ENCODE assay signal across 8 mouse cellular contexts in genomic region chr16:30387871-30388460, GRCm38 (mm10). TPM values are rescaled to one million over a fixed set of nuclear protein-coding genes. Genes with fewer than 3 reads are reported as not detected.
DNase-seq lines count a peak whose midpoint lies in the region; ATAC-seq and TF ChIP-seq lines count a peak whose summit lies in the region.

No protein-coding gene starts in this region.

- no peak for TF ChIP-seq RAD21 in MEL (IDR thresholded peaks at IDR 0.05; ENCODE audit: low read depth, low read length)

- peak overlapping the region; percentile 98 for H3K9ac ChIP-seq in MEL (ENCODE audit: control insufficient read depth, low read depth, low read length, poor library complexity, severe bottlenecking)
- peak overlapping the region; percentile 93 for H3K9ac ChIP-seq in forebrain, embryonic 16.5 days (replicated peaks; ENCODE audit: low read depth, low read length)
- H3K9ac ChIP-seq in hindbrain, embryonic 12.5 days: peak overlapping the region; percentile 96

- H3K27ac ChIP-seq in MEL (ENCODE audit: control insufficient read depth, low read depth, low read length) (peak overlapping the region; percentile 85), macrophage (peak overlapping the region; percentile 25; the same call in 1 of the 2 replicates)
- peak overlapping the region; percentile 63; the same call in 1 of the 2 replicates for H3K27ac ChIP-seq in forebrain, embryonic 16.5 days (ENCODE audit: low read length)
- peak overlapping the region; percentile 75 for H3K27ac ChIP-seq in hindbrain, embryonic 12.5 days

- TF ChIP-seq EP300 in MEL (IDR thresholded peaks at IDR 0.05; ENCODE audit: low read depth in 1 of 2, low read length in 2 of 2): 0 out of 4 replicates have a peak, but pooled peaks of 1 of the 2 experiments have one; percentile 19

- H3K27me3 ChIP-seq in MEL (ENCODE audit: control insufficient read depth in 1 of 2, insufficient read depth in 2 of 2, low read length in 2 of 2): no peaks in the 10 kb centered on the region
- no peaks in the 10 kb centered on the region for H3K27me3 ChIP-seq in forebrain, embryonic 16.5 days (replicated peaks; ENCODE audit: control insufficient read depth, insufficient read depth, low read length)
- no peaks in the 10 kb centered on the region for H3K27me3 ChIP-seq in hindbrain, embryonic 12.5 days

- TF ChIP-seq CTCF in MEL (IDR thresholded peaks at IDR 0.05 in 2 of 3, conservative IDR thresholded peaks at IDR 0.05 in 1 of 3; ENCODE audit: control insufficient read depth in 1 of 3, insufficient read depth in 1 of 3, low read depth in 2 of 3, low read length in 3 of 3, poor library complexity in 1 of 3, severe bottlenecking in 1 of 3): no peak

- no peaks in the 10 kb centered on the region for H3K9me3 ChIP-seq in MEL (replicated peaks; ENCODE audit: insufficient read depth, low read length)
- H3K9me3 ChIP-seq in forebrain, embryonic 16.5 days (ENCODE audit: control insufficient read depth, low read length): 0 out of 2 replicates have a peak, but pooled peaks cover 1% of the 10 kb centered on the region
- no peaks in the 10 kb centered on the region for H3K9me3 ChIP-seq in hindbrain, embryonic 12.5 days (replicated peaks)

- ATAC-seq in forebrain, embryonic 16.5 days: peak; percentile 56
- ATAC-seq in hindbrain, embryonic 12.5 days (ENCODE audit: low FRiP score): peak; percentile 76
- ATAC-seq in monocyte, adult 5-6 weeks (replicated peaks; ENCODE audit: insufficient number of reproducible peaks, low FRiP score, low TSS enrichment, poor library complexity, severe bottlenecking): no peak

- peak overlapping the region; percentile 89 to 99 for H3K4me3 ChIP-seq in MEL (ENCODE audit: control insufficient read depth in 1 of 2, insufficient read depth in 1 of 2, low read depth in 2 of 2, low read length in 2 of 2)
- H3K4me3 ChIP-seq in forebrain, embryonic 16.5 days (replicated peaks; ENCODE audit: low read length): peak overlapping the region; percentile 91
- peak overlapping the region; percentile 94 for H3K4me3 ChIP-seq in hindbrain, embryonic 12.5 days
- peak overlapping the region; percentile 63 for H3K4me3 ChIP-seq in macrophage (ENCODE audit: inconsistent target)

- no peak for DNase-seq in MEL (ENCODE audit: low read depth, low spot score)
- DNase-seq in cerebellum, adult 11-12 months: peak; percentile 46
- peak; percentile 18 to 23 for DNase-seq in layer of hippocampus, postnatal 36 days
- DNase-seq in right cerebral cortex, postnatal 25 days: peak; percentile 40

- H3K4me2 ChIP-seq in forebrain, embryonic 16.5 days (ENCODE audit: low read length): peak overlapping the region; percentile 82
- H3K4me2 ChIP-seq in hindbrain, embryonic 12.5 days (replicated peaks): peak overlapping the region; percentile 95

- H3K36me3 ChIP-seq in MEL (ENCODE audit: control insufficient read depth in 1 of 2, insufficient read depth in 2 of 2, low read length in 2 of 2) (peaks cover 29 to 40% of the 10 kb centered on the region in 2 experiments), macrophage (ENCODE audit: inconsistent target) (peaks cover 4% of the 10 kb centered on the region; the same call in 1 of the 2 replicates)
- H3K36me3 ChIP-seq in forebrain, embryonic 16.5 days (ENCODE audit: control insufficient read depth, insufficient read depth): no peaks in the 10 kb centered on the region
- H3K36me3 ChIP-seq in hindbrain, embryonic 12.5 days: no peaks in the 10 kb centered on the region

- under 1% methylated on average over 49 of the region's 49 CpGs for WGBS in forebrain, embryonic 16.5 days
- WGBS in hindbrain, embryonic 12.5 days: under 1% methylated on average over 47 of the region's 49 CpGs
- WGBS in macrophage (ENCODE audit: missing documents): under 1% methylated on average over 31 of the region's 49 CpGs

- TF ChIP-seq POLR2A in MEL (IDR thresholded peaks at IDR 0.05; ENCODE audit: control insufficient read depth in 1 of 2, insufficient read depth in 1 of 2, low read depth in 1 of 2, low read length in 2 of 2, poor library complexity in 1 of 2): no peak

- H3K79me2 ChIP-seq in MEL (ENCODE audit: control insufficient read depth, insufficient read depth, low read length, poor library complexity) (peaks cover 51% of the 10 kb centered on the region), macrophage (ENCODE audit: inconsistent target) (peaks cover 51% of the 10 kb centered on the region)

- H3K4me1 ChIP-seq in MEL (ENCODE audit: control insufficient read depth in 1 of 2, insufficient read depth in 2 of 2, low read length in 2 of 2): peaks cover 4 to 29% of the 10 kb centered on the region in 2 experiments
- H3K4me1 ChIP-seq in forebrain, embryonic 16.5 days (replicated peaks; ENCODE audit: control insufficient read depth, insufficient read depth, low read length): peaks cover 18% of the 10 kb centered on the region
- H3K4me1 ChIP-seq in hindbrain, embryonic 12.5 days: peaks cover 20% of the 10 kb centered on the region

TF ChIP-seq in MEL, 35 proteins besides CTCF, POLR2A, EP300 and RAD21:
- TF ChIP-seq UBTF (IDR thresholded peaks at IDR 0.05; ENCODE audit: borderline replicate concordance, insufficient read depth, low read depth, low read length): peak; percentile 39; the same call in 1 of the 2 replicates
- peak; percentile 61; the same call in 1 of the 2 replicates for TF ChIP-seq MXI1 (IDR thresholded peaks at IDR 0.05; ENCODE audit: low read depth, low read length)
- no peak for TF ChIP-seq GATA1 (IDR thresholded peaks at IDR 0.05; ENCODE audit: low read depth, low read length)
- TF ChIP-seq ZNF384 (IDR thresholded peaks at IDR 0.05; ENCODE audit: low read depth, low read length): no peak
- TF ChIP-seq SIN3A (IDR thresholded peaks at IDR 0.05; ENCODE audit: low read length): peak; percentile 6; the same call in 1 of the 2 replicates
- TF ChIP-seq MYB (IDR thresholded peaks at IDR 0.05; ENCODE audit: low read depth, low read length): no peak
- peak; percentile 46 for TF ChIP-seq CHD1 (IDR thresholded peaks at IDR 0.05; ENCODE audit: low read depth, low read length)
- no peak for TF ChIP-seq ZMIZ1 (IDR thresholded peaks at IDR 0.05; ENCODE audit: low read depth, low read length)
- TF ChIP-seq JUND (IDR thresholded peaks at IDR 0.05; ENCODE audit: low read depth, low read length): no peak

RNA-seq across cellular contexts. Expression of gene Atp13a3, which starts 17.8 kb away (rescaled TPM):
- 120 and 145 TPM in 2 replicates for total RNA-seq in MEL (2012; rRNA removed)
- polyA plus RNA-seq in MEL (2012; ENCODE audit: insufficient read depth in 1 of 2, insufficient read length in 2 of 2, low read depth in 1 of 2, low replicate concordance in 2 of 2, missing spikeins in 1 of 2) (100 to 1,000 TPM in 1 of 2 experiments, 10 to 100 TPM in 1; 93.3 to 117 TPM), macrophage (2018) (26.9 to 42.2 TPM (median 30.1 TPM) in 3 replicates)
- polyA plus RNA-seq in forebrain, embryonic 16.5 days (2015; fragmentation: Nextera tagmentation; extraction: Ambion mirVana): 8.3 and 9.6 TPM in 2 replicates
- polyA plus RNA-seq in hindbrain, embryonic 12.5 days (2016; fragmentation: Nextera tagmentation; extraction: Ambion mirVana): 14.6 and 14.8 TPM in 2 replicates
- total RNA-seq in layer of hippocampus, postnatal 36 days (2021): 10 to 100 TPM; 70.7 to 72.1 TPM
- total RNA-seq in macrophage (2018; cell fraction: chromatin; rRNA removed): 100 to 1,000 TPM in 6 of 26 experiments, 10 to 100 TPM in 20; 38.8 to 239 (median 75.6) TPM
- total RNA-seq in macrophage (2018; cell fraction: cytosol; rRNA removed): 10 to 100 TPM; 18.8 to 75.6 (median 38.3) TPM
- 100 to 1,000 TPM in 9 of 26 experiments, 10 to 100 TPM in 17; 30.1 to 173 (median 83.2) TPM for total RNA-seq in macrophage (2018; cell fraction: nucleus; rRNA removed)
- total RNA-seq in monocyte, adult 5-6 weeks (2017): 54.6 to 83.2 TPM (median 70.1 TPM) in 3 replicates

Comparison
In these comparisons a context has a peak if more than half of its experiments do, and no peak if none do; other contexts are left out.
1. H3K27ac ChIP-seq: peak in every context shown above with its lines; median percentile 85 in MEL; 75 in hindbrain, embryonic 12.5 days; 63 in forebrain, embryonic 16.5 days; 25 in macrophage.